Mouse (Mus musculus) C2C12 (cell line): ENCODE measurements around the gene Insyn1.

Source experiments
- CTCF ChIP-seq: IDR thresholded peaks from one replicate; pipeline ENCODE4 v1.5.1; 2011; ENCODE audit not compliant: control insufficient read depth, insufficient read depth, insufficient read length
- MAX ChIP-seq: IDR thresholded peaks from one replicate; pipeline ENCODE4 v1.6.1; 2011; ENCODE audit warnings: mild to moderate bottlenecking, control low read depth
- MYOG ChIP-seq: IDR thresholded peaks from one replicate; pipeline ENCODE4 v1.6.1; 2011; ENCODE audit not compliant: control insufficient read depth, insufficient read length; ENCODE audit errors: extremely low read depth

GRCm38 (mm10) chr9:58507216-58508005 is 19.0 kb downstream of the Insyn1 start:
- TF ChIP-seq CTCF (no peak), MYOG (no peak), MAX (no peak)
